Mouse (Mus musculus): ENCODE data around the gene Nsl1. TPM values are rescaled to one million over a fixed set of nuclear protein-coding genes. Genes with fewer than 3 reads are reported as not detected.

The Nsl1 gene
- polyA plus RNA-seq, 1 experiment from 2014 or later, result 24.2 TPM

DNA sequence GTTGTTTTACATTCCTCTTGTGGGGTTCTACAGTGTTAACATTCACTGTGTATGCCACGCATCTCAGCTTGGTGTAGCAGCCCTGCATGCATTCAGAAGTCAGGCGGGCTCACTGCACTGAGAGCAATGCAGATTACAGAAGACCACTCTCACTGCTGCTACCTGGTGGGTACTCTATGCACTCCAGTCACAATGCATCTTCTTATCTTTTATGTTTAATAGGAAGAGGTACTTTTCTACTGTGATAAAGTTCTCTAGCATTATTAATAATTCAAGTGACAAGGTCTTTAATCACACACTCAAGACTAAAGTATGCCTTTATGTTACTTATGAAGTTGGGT is 7.3 kb upstream of the Nsl1 start:
- WGBS, result 67% methylated on average over 2 of the region's 2 CpGs
- no peak overlapping the region for H3K4me3 ChIP-seq
- ATAC-seq (ENCODE audit: insufficient number of reproducible peaks, insufficient read depth, low FRiP score, low TSS enrichment, low read depth), result no peak

DNA sequence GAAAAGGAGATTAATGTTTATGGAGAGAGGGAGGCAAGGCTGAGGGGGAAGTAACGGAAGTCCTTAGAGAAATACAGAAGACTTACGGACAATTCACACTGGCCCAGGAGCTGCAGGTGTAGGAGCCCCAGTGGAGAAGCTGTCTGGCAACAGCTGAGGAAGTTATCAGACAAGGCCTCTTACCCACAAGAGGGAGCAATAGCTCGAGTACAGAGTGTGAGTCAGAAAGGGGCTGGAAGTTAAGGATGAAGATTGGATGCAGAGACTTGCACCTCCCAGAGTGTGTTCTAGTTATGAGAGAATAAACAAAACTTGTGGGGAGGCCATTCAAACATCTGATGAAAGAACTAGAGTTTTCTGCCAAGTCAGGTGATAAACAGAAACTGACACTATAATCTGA is 5.4 kb upstream of the Nsl1 start:
- Histone ChIP-seq H3K4me3 (no peak overlapping the region), H3K27me3 (no peaks in the 10 kb centered on the region; the same call in 1 of the 2 replicates), H3K36me3 (0 out of 2 replicates have a peak, but pooled peaks cover 3% of the 10 kb centered on the region), H3K4me1 (0 out of 2 replicates have a peak, but pooled peaks cover 7% of the 10 kb centered on the region), H3K9ac (no peak overlapping the region), H3K4me2 (no peak overlapping the region), H3K27ac (no peak overlapping the region), H3K9me3 (no peaks in the 10 kb centered on the region)
- no peak for ATAC-seq (ENCODE audit: insufficient number of reproducible peaks, insufficient read depth, low FRiP score, low TSS enrichment, low read depth)
- WGBS, result 66% methylated on average over 3 of the region's 3 CpGs

More for the DNA sequence above, 7.3 kb upstream of the Nsl1 start:
- H3K9ac ChIP-seq, result no peak overlapping the region
- no peak overlapping the region for H3K4me2 ChIP-seq
- 0 out of 2 replicates have a peak, but pooled peaks cover 3% of the 10 kb centered on the region for H3K36me3 ChIP-seq
- no peaks in the 10 kb centered on the region for H3K27me3 ChIP-seq
- no peaks in the 10 kb centered on the region for H3K4me1 ChIP-seq
- H3K27ac ChIP-seq, result no peak overlapping the region
- no peaks in the 10 kb centered on the region for H3K9me3 ChIP-seq

DNA sequence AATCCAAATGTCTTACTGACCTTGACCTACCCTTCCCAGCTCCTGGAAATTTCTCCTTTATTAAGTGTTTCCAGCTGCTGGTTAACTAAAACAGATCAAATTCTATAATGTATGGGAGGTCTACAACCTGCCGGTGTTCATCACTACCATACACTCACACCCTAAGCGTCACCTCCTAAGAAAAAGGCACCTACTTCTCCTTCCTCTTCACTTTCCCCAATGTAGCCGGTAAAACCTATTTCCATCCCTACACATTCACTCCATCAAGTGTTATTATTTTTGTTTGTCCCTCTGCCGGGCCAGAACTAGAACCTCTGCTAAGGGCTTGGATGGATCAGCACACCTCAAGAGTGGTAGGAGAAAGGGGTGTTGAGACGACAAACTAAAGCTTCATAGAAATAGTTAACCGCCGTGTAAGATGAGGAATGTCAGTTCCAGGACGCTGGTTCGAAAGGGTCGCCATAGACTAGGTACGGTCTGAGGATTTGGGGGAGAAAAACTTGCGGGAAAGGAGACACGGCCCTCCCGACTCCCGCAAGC is 501 bp upstream of the Nsl1 start:
- ATAC-seq (ENCODE audit: insufficient number of reproducible peaks, insufficient read depth, low FRiP score, low TSS enrichment, low read depth), result peak; percentile 26; the same call in 1 of the 2 replicates
- Histone ChIP-seq H3K4me1 (peaks cover 21% of the 10 kb centered on the region), H3K9me3 (no peaks in the 10 kb centered on the region), H3K27me3 (no peaks in the 10 kb centered on the region; the same call in 1 of the 2 replicates), H3K36me3 (peaks cover 24% of the 10 kb centered on the region), H3K27ac (peak overlapping the region; percentile 51), H3K4me3 (peak overlapping the region; percentile 88), H3K9ac (peak overlapping the region; percentile 86), H3K4me2 (peak overlapping the region; percentile 91)
- 3% methylated on average over 15 of the region's 15 CpGs for WGBS

DNA sequence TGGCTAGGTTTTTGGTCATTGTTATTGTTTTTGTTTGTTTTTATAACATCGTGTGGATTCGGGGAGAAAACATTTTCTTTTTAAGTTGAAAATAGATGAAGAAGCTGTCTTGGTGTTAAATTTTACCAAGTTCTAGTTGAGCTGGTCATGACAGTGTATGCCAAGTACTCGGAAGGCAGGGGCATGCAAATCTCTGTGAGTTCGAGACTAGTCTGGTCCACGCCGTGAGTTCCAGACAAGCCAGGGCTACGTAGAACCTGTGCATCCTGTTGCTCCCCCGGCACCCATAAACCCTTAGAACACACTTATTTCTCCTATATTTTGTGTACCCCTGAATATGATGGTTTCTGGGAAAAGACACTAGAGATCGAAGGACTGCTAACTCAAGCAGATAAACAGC is 888 bp downstream of the Nsl1 start:
- Histone ChIP-seq H3K9me3 (no peaks in the 10 kb centered on the region), H3K27me3 (no peaks in the 10 kb centered on the region; the same call in 1 of the 2 replicates), H3K4me2 (peak overlapping the region; percentile 91), H3K27ac (no peak overlapping the region), H3K9ac (peak overlapping the region; percentile 86), H3K4me1 (peaks cover 21% of the 10 kb centered on the region), H3K36me3 (peaks cover 33% of the 10 kb centered on the region), H3K4me3 (peak overlapping the region; percentile 88)
- WGBS, result 58% methylated on average over 9 of the region's 9 CpGs
- no peak for ATAC-seq (ENCODE audit: insufficient number of reproducible peaks, insufficient read depth, low FRiP score, low TSS enrichment, low read depth)

DNA sequence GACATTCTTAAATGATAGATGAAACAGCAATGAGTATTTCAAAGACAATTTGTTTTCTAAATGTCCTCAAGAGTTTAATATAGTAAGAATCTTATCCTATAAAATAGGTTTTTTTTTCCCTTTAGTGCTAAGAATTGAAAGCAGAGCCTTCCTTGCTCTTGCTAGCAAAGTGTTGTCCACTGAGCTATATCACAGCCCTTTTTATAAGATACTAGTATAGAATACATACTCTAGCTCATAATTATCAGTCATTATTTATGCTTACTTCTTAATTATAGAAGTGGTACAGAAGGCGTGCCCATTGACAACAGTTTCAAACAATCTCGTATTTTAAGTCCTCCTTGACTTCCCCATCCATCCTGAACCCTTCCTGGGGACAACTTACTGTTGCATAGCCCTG is 1.7 kb downstream of the Nsl1 start:
- WGBS, result 87% methylated on average over 2 of the region's 2 CpGs
- Histone ChIP-seq H3K27me3 (no peaks in the 10 kb centered on the region; the same call in 1 of the 2 replicates), H3K4me2 (no peak overlapping the region), H3K4me1 (peaks cover 21% of the 10 kb centered on the region), H3K9ac (no peak overlapping the region), H3K4me3 (no peak overlapping the region), H3K9me3 (no peaks in the 10 kb centered on the region), H3K27ac (no peak overlapping the region), H3K36me3 (peaks cover 42% of the 10 kb centered on the region)
- no peak for ATAC-seq (ENCODE audit: insufficient number of reproducible peaks, insufficient read depth, low FRiP score, low TSS enrichment, low read depth)

DNA sequence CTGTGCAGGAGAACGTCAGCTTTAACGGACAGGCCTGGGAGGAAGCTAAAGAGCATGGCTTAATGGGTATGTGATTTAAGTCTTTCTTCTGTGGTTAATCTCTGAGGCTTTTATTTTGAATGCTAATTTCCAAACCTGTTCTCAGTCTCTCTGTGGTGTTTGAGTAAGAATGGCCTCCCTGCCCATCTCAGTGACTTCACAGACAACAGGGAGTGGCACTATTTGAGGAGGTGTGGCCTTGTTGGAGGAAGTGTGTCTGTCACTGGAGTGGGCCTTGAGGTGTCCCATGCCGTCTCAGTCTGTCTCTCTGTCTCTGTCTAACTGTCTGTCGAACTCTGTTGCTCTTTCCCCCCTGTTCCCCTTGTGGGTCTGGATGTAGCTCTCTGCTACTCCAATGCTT is 2.4 kb downstream of the Nsl1 start:
- H3K4me1 ChIP-seq, result peaks cover 21% of the 10 kb centered on the region
- 81% methylated on average over 4 of the region's 4 CpGs for WGBS
- peaks cover 48% of the 10 kb centered on the region for H3K36me3 ChIP-seq

DNA sequence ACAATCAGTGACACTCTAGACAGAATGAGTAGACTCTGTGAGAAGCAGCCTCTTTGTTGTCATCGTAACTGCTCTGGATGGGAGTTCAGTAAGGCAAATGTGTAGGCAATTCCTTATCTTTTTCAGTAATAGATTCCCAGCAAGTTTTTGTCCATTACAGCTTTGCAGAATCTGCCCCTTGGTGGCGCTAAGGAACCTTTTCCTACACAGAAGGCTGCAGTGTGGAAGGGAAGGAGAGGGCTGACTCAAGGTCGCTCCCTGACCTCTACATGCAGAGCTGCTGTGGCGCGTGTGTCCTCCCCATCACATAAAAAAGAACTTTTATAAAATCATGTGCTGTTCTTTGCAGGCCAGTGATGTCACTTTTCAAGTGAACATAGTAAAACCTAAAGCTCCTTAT is 5.6 kb downstream of the Nsl1 start:
- peaks cover 78% of the 10 kb centered on the region for H3K36me3 ChIP-seq
- WGBS, result 84% methylated on average over 5 of the region's 5 CpGs
- no peak overlapping the region for H3K4me2 ChIP-seq

More for the DNA sequence above, 2.4 kb downstream of the Nsl1 start:
- H3K4me3 ChIP-seq, result no peak overlapping the region
- no peak overlapping the region for H3K4me2 ChIP-seq
- H3K9ac ChIP-seq, result no peak overlapping the region
- no peak for ATAC-seq (ENCODE audit: insufficient number of reproducible peaks, insufficient read depth, low FRiP score, low TSS enrichment, low read depth)
- H3K27ac ChIP-seq, result no peak overlapping the region
- H3K27me3 ChIP-seq, result no peaks in the 10 kb centered on the region; the same call in 1 of the 2 replicates
- no peaks in the 10 kb centered on the region for H3K9me3 ChIP-seq

DNA sequence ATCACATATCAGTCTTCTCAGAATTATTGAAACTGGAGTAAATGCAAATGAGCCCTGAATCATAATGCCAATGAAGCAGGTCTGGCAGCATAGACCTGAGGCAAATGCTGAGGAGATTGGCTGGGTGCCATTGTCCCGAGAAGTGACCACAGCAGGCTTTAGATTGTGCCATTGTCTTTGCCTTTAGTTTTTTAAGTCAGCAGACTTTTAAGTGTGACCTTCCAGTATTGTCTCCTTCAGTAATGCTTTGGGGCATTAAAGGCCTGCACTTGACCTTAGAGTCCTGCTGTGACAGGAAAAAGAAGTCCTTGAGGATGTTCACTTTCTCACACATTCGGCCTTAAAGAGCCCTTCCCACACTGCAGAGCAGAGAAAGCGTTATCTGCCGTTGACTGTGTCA is 7.4 kb downstream of the Nsl1 start:
- no peaks in the 10 kb centered on the region for H3K4me1 ChIP-seq
- ATAC-seq (ENCODE audit: insufficient number of reproducible peaks, insufficient read depth, low FRiP score, low TSS enrichment, low read depth), result no peak
- WGBS, result 88% methylated on average over 4 of the region's 4 CpGs
- no peak overlapping the region for H3K4me2 ChIP-seq
- H3K9me3 ChIP-seq, result no peaks in the 10 kb centered on the region
- H3K9ac ChIP-seq, result no peak overlapping the region
- H3K27ac ChIP-seq, result no peak overlapping the region
- peaks cover 87% of the 10 kb centered on the region for H3K36me3 ChIP-seq
- no peak overlapping the region for H3K4me3 ChIP-seq
- no peaks in the 10 kb centered on the region for H3K27me3 ChIP-seq

More for the DNA sequence above, 5.6 kb downstream of the Nsl1 start:
- Histone ChIP-seq H3K4me3 (no peak overlapping the region), H3K9me3 (no peaks in the 10 kb centered on the region), H3K27me3 (no peaks in the 10 kb centered on the region), H3K4me1 (peaks cover 11% of the 10 kb centered on the region), H3K9ac (no peak overlapping the region), H3K27ac (no peak overlapping the region)
- no peak for ATAC-seq (ENCODE audit: insufficient number of reproducible peaks, insufficient read depth, low FRiP score, low TSS enrichment, low read depth)

DNA sequence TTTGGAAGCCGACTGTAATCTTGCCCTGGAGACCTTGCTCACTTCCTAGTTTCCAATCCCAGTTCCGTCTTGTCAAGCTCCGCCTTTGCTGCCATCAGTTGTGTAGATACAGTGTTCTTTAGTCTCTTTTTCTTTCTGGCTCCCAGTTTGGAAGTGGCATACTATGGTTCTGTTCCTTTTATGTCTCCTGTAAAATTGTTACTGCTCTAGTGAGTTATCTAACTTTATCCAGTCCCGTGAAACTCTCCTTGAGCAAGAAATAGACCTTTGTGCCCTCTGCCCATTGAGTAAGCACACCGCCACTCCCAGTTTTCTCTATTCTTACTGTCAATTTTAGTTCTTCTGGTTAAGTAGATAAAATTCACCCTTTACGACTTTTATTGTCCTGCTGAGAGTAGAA is 8.8 kb downstream of the Nsl1 start:
- Histone ChIP-seq H3K27me3 (no peaks in the 10 kb centered on the region), H3K9ac (no peak overlapping the region), H3K4me3 (no peak overlapping the region), H3K4me1 (no peaks in the 10 kb centered on the region), H3K9me3 (no peaks in the 10 kb centered on the region), H3K36me3 (peaks cover 77% of the 10 kb centered on the region), H3K27ac (no peak overlapping the region), H3K4me2 (no peak overlapping the region)
- WGBS, result 90% methylated on average over 6 of the region's 6 CpGs
- no peak for ATAC-seq (ENCODE audit: insufficient number of reproducible peaks, insufficient read depth, low FRiP score, low TSS enrichment, low read depth)

DNA sequence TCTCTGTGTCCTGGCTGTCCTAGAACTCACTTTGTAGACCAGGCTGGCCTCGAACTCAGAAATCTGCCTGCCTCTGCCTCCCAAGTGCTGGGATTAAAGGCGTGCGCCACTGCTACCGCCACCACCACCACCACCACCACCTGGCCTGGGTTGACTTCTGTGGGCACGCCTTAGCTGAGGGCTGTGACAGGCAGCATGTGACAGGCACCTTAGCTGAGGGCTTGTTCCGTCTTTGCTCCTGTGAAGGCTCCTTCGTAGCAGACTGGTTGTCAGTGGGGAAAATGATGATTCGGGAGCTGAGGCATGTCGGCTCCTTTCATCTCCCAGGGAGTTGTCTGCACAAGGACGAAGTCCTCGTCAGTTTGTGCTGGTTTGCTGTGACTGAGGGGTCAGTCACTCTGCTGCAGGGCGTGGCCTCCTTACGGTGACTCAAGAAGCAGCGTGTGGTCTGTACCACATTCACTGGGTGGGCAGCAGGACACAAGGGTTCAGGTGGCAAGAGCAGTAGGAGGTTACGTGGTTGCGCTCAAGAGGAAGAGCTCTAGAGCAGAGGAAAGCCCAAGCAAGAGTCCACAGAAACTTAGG is 9.6 kb downstream of the Nsl1 start:
- H3K4me2 ChIP-seq, result no peak overlapping the region
- H3K27ac ChIP-seq, result no peak overlapping the region
- no peak overlapping the region for H3K4me3 ChIP-seq
- ATAC-seq (ENCODE audit: insufficient number of reproducible peaks, insufficient read depth, low FRiP score, low TSS enrichment, low read depth), result no peak
- H3K36me3 ChIP-seq, result peaks cover 78% of the 10 kb centered on the region
- H3K27me3 ChIP-seq, result no peaks in the 10 kb centered on the region
- H3K9me3 ChIP-seq, result no peaks in the 10 kb centered on the region
- H3K9ac ChIP-seq, result no peak overlapping the region
- H3K4me1 ChIP-seq, result no peaks in the 10 kb centered on the region
- WGBS, result 93% methylated on average over 16 of the region's 16 CpGs

DNA sequence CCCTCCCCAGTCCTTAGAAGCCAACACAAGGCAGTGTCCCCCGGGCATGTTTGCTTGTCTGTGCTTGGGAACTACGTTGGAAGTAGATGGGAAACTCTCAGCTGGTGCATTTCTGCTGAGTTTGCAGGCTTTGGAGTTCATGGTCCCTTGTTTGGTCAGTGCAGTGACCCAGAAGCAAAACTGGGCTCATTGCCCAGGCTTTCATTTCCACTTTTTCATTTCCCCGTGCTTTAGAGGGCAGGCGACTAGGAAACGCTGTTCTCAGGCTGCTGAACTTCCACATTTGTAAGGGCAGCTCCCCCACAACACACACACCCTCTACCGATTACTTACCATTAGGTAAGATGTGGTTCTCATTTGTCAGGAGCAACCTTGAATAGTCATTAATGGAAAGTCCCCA is 10.2 kb downstream of the Nsl1 start:
- ATAC-seq (ENCODE audit: insufficient number of reproducible peaks, insufficient read depth, low FRiP score, low TSS enrichment, low read depth), result no peak
- Histone ChIP-seq H3K36me3 (peaks cover 79% of the 10 kb centered on the region), H3K9me3 (no peaks in the 10 kb centered on the region), H3K4me1 (no peaks in the 10 kb centered on the region), H3K27ac (no peak overlapping the region), H3K4me2 (no peak overlapping the region), H3K9ac (no peak overlapping the region), H3K4me3 (no peak overlapping the region), H3K27me3 (no peaks in the 10 kb centered on the region)
- 85% methylated on average over 6 of the region's 6 CpGs for WGBS

DNA sequence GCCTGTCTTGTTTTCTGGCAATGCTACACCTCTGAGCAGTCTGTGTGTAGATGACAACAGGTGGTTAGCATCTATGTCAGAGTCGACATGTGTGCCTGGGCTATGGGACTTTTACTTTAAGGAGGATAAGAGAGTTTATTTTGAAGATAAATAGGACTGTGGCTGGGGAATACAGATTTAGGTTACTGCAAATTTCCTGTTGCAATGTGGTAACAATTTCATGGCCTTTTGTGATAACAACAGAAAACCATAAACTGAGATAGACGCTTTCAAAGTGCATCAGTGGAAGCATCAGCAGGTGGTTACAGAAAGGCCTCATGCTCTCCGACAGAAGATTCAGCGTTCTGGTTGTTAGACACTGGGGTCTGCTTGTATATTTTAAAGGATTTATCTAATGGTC is 10.7 kb downstream of the Nsl1 start:
- no peak overlapping the region for H3K4me2 ChIP-seq
- no peaks in the 10 kb centered on the region for H3K27me3 ChIP-seq
- no peak overlapping the region for H3K27ac ChIP-seq
- no peak for ATAC-seq (ENCODE audit: insufficient number of reproducible peaks, insufficient read depth, low FRiP score, low TSS enrichment, low read depth)
- no peaks in the 10 kb centered on the region for H3K4me1 ChIP-seq
- 85% methylated on average over 4 of the region's 4 CpGs for WGBS
- H3K9ac ChIP-seq, result no peak overlapping the region
- no peaks in the 10 kb centered on the region for H3K9me3 ChIP-seq
- peaks cover 79% of the 10 kb centered on the region for H3K36me3 ChIP-seq
- no peak overlapping the region for H3K4me3 ChIP-seq
